ENCODE assay signal across 20 mouse cellular contexts in genomic region chr8:10721146-10721862, GRCm38 (mm10).
DNase-seq lines count a peak whose midpoint lies in the region; ATAC-seq and TF ChIP-seq lines count a peak whose summit lies in the region.
"Had no signal": no experiment of that assay in that cellular context is flagged by ENCODE, and none has a peak within 500 bp of the region (broad histone marks: within the 10 kb centered on the region; RNA-seq: fewer than 3 reads in every experiment).

No protein-coding gene starts in this region.

- H3K4me2 ChIP-seq in hindbrain, embryonic 11.5 days (replicated peaks; ENCODE audit: low read depth, low read length): no peak overlapping the region
- no peak overlapping the region for H3K4me2 ChIP-seq in hindbrain, postnatal 0 days (ENCODE audit: low read depth, low read length)
- H3K4me2 ChIP-seq in midbrain, embryonic 13.5 days (replicated peaks): no peak overlapping the region
- H3K4me2 ChIP-seq in stomach, postnatal 0 days (replicated peaks; ENCODE audit: low read depth): no peak overlapping the region
- H3K4me2 ChIP-seq: embryonic facial prominence, embryonic 13.5 days; hindbrain, embryonic 15.5 days had no signal

- no peaks in the 10 kb centered on the region for H3K36me3 ChIP-seq in hindbrain, embryonic 11.5 days (ENCODE audit: control insufficient read depth, insufficient read depth, low read length)
- H3K36me3 ChIP-seq in hindbrain, postnatal 0 days (ENCODE audit: insufficient read depth, low read length): no peaks in the 10 kb centered on the region
- no peaks in the 10 kb centered on the region for H3K36me3 ChIP-seq in embryonic facial prominence, embryonic 10.5 days (replicated peaks)
- no peaks in the 10 kb centered on the region for H3K36me3 ChIP-seq in midbrain, embryonic 13.5 days
- no peaks in the 10 kb centered on the region for H3K36me3 ChIP-seq in stomach, postnatal 0 days (ENCODE audit: control insufficient read depth, insufficient read depth, low read length)
- H3K36me3 ChIP-seq: embryonic facial prominence, embryonic 13.5 days; hindbrain, embryonic 15.5 days had no signal

- no peak overlapping the region for H3K9ac ChIP-seq in hindbrain, embryonic 11.5 days (ENCODE audit: low read depth, low read length)
- no peak overlapping the region for H3K9ac ChIP-seq in hindbrain, postnatal 0 days (replicated peaks; ENCODE audit: low read length)
- no peak overlapping the region for H3K9ac ChIP-seq in midbrain, embryonic 13.5 days (replicated peaks)
- H3K9ac ChIP-seq in stomach, postnatal 0 days (ENCODE audit: low read length): no peak overlapping the region
- H3K9ac ChIP-seq: embryonic facial prominence, embryonic 13.5 days; hindbrain, embryonic 15.5 days had no signal

- 59% methylated on average over 10 of the region's 10 CpGs for WGBS in hindbrain, embryonic 11.5 days
- WGBS in hindbrain, postnatal 0 days: 43% methylated on average over 10 of the region's 10 CpGs
- WGBS in embryonic facial prominence, embryonic 10.5 days: 63% methylated on average over 10 of the region's 10 CpGs
- 30% methylated on average over 10 of the region's 10 CpGs for WGBS in midbrain, embryonic 13.5 days
- WGBS in stomach, postnatal 0 days: 69% methylated on average over 10 of the region's 10 CpGs

- H3K9me3 ChIP-seq in hindbrain, embryonic 11.5 days (ENCODE audit: control insufficient read depth, low read length): no peaks in the 10 kb centered on the region
- no peaks in the 10 kb centered on the region for H3K9me3 ChIP-seq in hindbrain, postnatal 0 days (ENCODE audit: low read length)
- H3K9me3 ChIP-seq in embryonic facial prominence, embryonic 10.5 days: no peaks in the 10 kb centered on the region
- H3K9me3 ChIP-seq in midbrain, embryonic 13.5 days: no peaks in the 10 kb centered on the region; the same call in 1 of the 2 replicates
- no peaks in the 10 kb centered on the region for H3K9me3 ChIP-seq in stomach, postnatal 0 days (ENCODE audit: control insufficient read depth, low read length)
- H3K9me3 ChIP-seq: embryonic facial prominence, embryonic 13.5 days; hindbrain, embryonic 15.5 days had no signal

- TF ChIP-seq CTCF in hindbrain, postnatal 0 days (IDR thresholded peaks at IDR 0.05; ENCODE audit: low read depth): no peak
- no peak for TF ChIP-seq CTCF in stomach, postnatal 0 days (IDR thresholded peaks at IDR 0.05; ENCODE audit: low read depth)

- DNase-seq in hindbrain, embryonic 11.5 days (ENCODE audit: low spot score): no peak
- DNase-seq in hindbrain, postnatal 0 days (ENCODE audit: low spot score): no peak
- DNase-seq in embryonic facial prominence, embryonic 10.5 days (ENCODE audit: low spot score): no peak
- peak; percentile 6 for DNase-seq in forelimb bud, embryonic 11.5 days (ENCODE audit: low read depth, low spot score)
- no peak for DNase-seq in layer of hippocampus, adult 8-10 months (ENCODE audit: low spot score in 2 of 2)
- no peak for DNase-seq in frontal cortex, postnatal 36 days (ENCODE audit: low spot score in 2 of 2)
- no peak for DNase-seq in stomach, postnatal 0 days (ENCODE audit: low spot score)
- DNase-seq: adrenal gland, postnatal 14 days; cerebellum, adult 8-10 months; gastrocnemius, adult 2 months; heart, adult 11 months; kidney, adult 18-20 months; kidney, postnatal 10 days; lung, postnatal 10 days; right cerebral cortex, postnatal 25 days; thymus, postnatal 25 days had no signal

- peak; percentile 54 for ATAC-seq in hindbrain, embryonic 11.5 days (ENCODE audit: low FRiP score)
- ATAC-seq in hindbrain, postnatal 0 days: no peak
- ATAC-seq in midbrain, embryonic 13.5 days: peak; percentile 69
- no peak for ATAC-seq in stomach, postnatal 0 days (ENCODE audit: low FRiP score, low TSS enrichment)

- TF ChIP-seq EP300 in stomach, postnatal 0 days (optimal IDR thresholded peaks at IDR 0.05): no peak

- no peak overlapping the region for H3K27ac ChIP-seq in hindbrain, embryonic 11.5 days (ENCODE audit: low read depth, low read length)
- H3K27ac ChIP-seq in hindbrain, postnatal 0 days: no peak overlapping the region
- peak overlapping the region; percentile 35; the same call in 1 of the 2 replicates for H3K27ac ChIP-seq in embryonic facial prominence, embryonic 10.5 days (replicated peaks)
- H3K27ac ChIP-seq in midbrain, embryonic 13.5 days: peak overlapping the region; percentile 54
- H3K27ac ChIP-seq in stomach, postnatal 0 days (replicated peaks): no peak overlapping the region
- H3K27ac ChIP-seq: embryonic facial prominence, embryonic 13.5 days; gastrocnemius, adult 2 months; hindbrain, embryonic 15.5 days had no signal

- H3K27me3 ChIP-seq in hindbrain, embryonic 11.5 days (ENCODE audit: control insufficient read depth, insufficient read depth, low read length): no peaks in the 10 kb centered on the region
- H3K27me3 ChIP-seq in hindbrain, postnatal 0 days (ENCODE audit: insufficient read depth, low read length): no peaks in the 10 kb centered on the region
- no peaks in the 10 kb centered on the region for H3K27me3 ChIP-seq in embryonic facial prominence, embryonic 10.5 days (replicated peaks; ENCODE audit: low read depth, poor library complexity, severe bottlenecking)
- H3K27me3 ChIP-seq in midbrain, embryonic 13.5 days: no peaks in the 10 kb centered on the region
- no peaks in the 10 kb centered on the region for H3K27me3 ChIP-seq in stomach, postnatal 0 days (ENCODE audit: control insufficient read depth, insufficient read depth, low read length)
- H3K27me3 ChIP-seq: embryonic facial prominence, embryonic 13.5 days; hindbrain, embryonic 15.5 days had no signal

- peaks cover 3% of the 10 kb centered on the region; the same call in 1 of the 2 replicates for H3K4me1 ChIP-seq in hindbrain, embryonic 11.5 days (replicated peaks; ENCODE audit: control insufficient read depth, insufficient read depth, low read length)
- no peaks in the 10 kb centered on the region for H3K4me1 ChIP-seq in hindbrain, postnatal 0 days (ENCODE audit: insufficient read depth, low read length)
- H3K4me1 ChIP-seq in embryonic facial prominence, embryonic 10.5 days: peaks cover 14% of the 10 kb centered on the region; the same call in 1 of the 2 replicates
- H3K4me1 ChIP-seq in midbrain, embryonic 13.5 days (replicated peaks): peaks cover 31% of the 10 kb centered on the region
- H3K4me1 ChIP-seq in stomach, postnatal 0 days (replicated peaks; ENCODE audit: control insufficient read depth, insufficient read depth): no peaks in the 10 kb centered on the region
- H3K4me1 ChIP-seq: embryonic facial prominence, embryonic 13.5 days; hindbrain, embryonic 15.5 days had no signal

- H3K4me3 ChIP-seq in hindbrain, embryonic 11.5 days (ENCODE audit: low read depth, low read length): no peak overlapping the region
- H3K4me3 ChIP-seq in hindbrain, postnatal 0 days (ENCODE audit: low read length): no peak overlapping the region
- H3K4me3 ChIP-seq in embryonic facial prominence, embryonic 10.5 days: no peak overlapping the region
- no peak overlapping the region for H3K4me3 ChIP-seq in midbrain, embryonic 13.5 days (replicated peaks)
- no peak overlapping the region for H3K4me3 ChIP-seq in stomach, postnatal 0 days (ENCODE audit: low read depth, low read length)
- H3K4me3 ChIP-seq: embryonic facial prominence, embryonic 13.5 days; gastrocnemius, adult 2 months; hindbrain, embryonic 15.5 days; myocyte had no signal

Comparison
In these comparisons a context has a peak if more than half of its experiments do, and no peak if none do; other contexts are left out.
1. ATAC-seq: peak in hindbrain, embryonic 11.5 days (single experiment) and midbrain, embryonic 13.5 days (single experiment); none in hindbrain, postnatal 0 days (single experiment) and stomach, postnatal 0 days (single experiment).
2. H3K27ac ChIP-seq: peak in embryonic facial prominence, embryonic 10.5 days (single experiment) and midbrain, embryonic 13.5 days (single experiment); none in hindbrain, embryonic 11.5 days (single experiment), hindbrain, postnatal 0 days (single experiment) and stomach, postnatal 0 days (single experiment).